Mouse (Mus musculus) megakaryocyte, embryonic 14.5 days (primary cell): ENCODE measurements around the gene Lmbr1l. TPM values are rescaled to one million over a fixed set of nuclear protein-coding genes. Genes with fewer than 3 reads are reported as not detected.

Experiments
- H3K27me3 ChIP-seq: replicated peaks from 2 replicates; pipeline ENCODE3; 2012; ENCODE audit warnings: inconsistent platforms
- H3K36me3 ChIP-seq: replicated peaks from 2 replicates; pipeline ENCODE3; 2012; ENCODE audit warnings: low read length, inconsistent platforms, mixed read lengths
- H3K4me1 ChIP-seq: 2 replicates; pipeline ENCODE4 v1.6.1; 2012; ENCODE audit warnings: inconsistent platforms
- H3K4me3 ChIP-seq: replicated peaks from 2 replicates; pipeline ENCODE3; 2012; ENCODE audit warnings: moderate library complexity, mild to moderate bottlenecking, inconsistent platforms
- H3K9me3 ChIP-seq: 2 replicates; pipeline ENCODE4 v1.6.1; 2012; ENCODE audit warnings: inconsistent platforms
- FLI1 ChIP-seq: IDR thresholded peaks from 2 replicates; pipeline ENCODE4 v1.6.1; 2012; ENCODE audit warnings: low read length, inconsistent platforms, mixed read lengths
- GATA1 ChIP-seq: IDR thresholded peaks from 3 replicates; pipeline ENCODE4 v1.6.1; 2012; ENCODE audit warnings: mixed read lengths, low read length, inconsistent platforms, borderline replicate concordance
- polyA plus RNA-seq: library from polyadenylated mRNA; stranded (reverse); fragments of >175 nt; gene quantifications from 2 replicates; pipeline ENCODE4 v1.2.3, GENCODE M21; 2012; ENCODE audit warnings: low replicate concordance; ENCODE audit not compliant: insufficient read depth

Lmbr1l gene
- polyA plus RNA-seq, 1 experiment: 4.8 TPM

DNA sequence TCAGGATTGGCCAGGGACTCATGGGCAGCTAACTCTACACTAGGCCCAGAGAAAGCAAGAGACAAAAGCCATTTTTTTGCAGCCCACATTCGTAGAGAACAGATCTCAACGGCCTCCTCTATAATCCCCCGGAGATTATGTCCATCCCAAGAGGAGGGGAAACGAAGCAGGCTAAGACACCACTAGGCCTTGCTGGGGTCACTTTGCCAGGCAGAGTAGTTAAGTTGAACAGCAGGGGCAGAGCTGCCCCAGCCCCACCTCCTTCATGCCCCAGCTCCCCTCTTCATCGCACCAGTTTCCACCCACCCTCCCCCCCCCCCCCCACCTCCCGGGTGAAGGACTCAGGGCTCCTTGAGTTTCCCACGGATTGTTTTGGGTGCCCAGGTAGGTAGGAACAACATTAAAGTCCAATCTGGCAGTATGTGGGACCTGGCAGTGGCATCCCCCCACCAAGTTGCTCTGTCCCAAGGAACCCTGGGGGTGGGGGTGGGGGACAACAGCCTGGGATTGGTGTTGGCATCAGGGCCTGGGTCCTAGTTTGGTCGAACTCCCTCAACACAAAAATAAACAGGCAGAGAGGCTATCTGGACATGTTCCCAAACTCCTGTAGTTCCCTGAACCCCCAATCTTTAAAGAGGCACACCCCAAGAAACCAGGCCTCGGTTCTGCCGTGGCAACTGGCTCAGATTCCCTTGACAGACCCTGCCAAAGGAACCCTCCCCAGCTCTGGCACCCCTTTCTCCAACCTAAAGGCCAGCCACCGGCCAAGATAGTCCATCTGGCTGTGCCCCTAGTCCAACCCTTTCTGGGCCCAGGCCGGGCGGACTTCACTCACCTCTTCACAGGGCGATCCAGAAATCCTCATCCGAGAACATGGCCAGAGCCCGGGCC is 47.6 kb downstream of the Lmbr1l start:
- Histone ChIP-seq H3K36me3 (peaks cover 30% of the 10 kb centered on the region), H3K27me3 (no peaks in the 10 kb centered on the region), H3K9me3 (no peaks in the 10 kb centered on the region), H3K4me1 (peaks cover 58% of the 10 kb centered on the region), H3K4me3 (peak overlapping the region; percentile 97)
- TF ChIP-seq FLI1: no peak
- no peak for TF ChIP-seq GATA1

DNA sequence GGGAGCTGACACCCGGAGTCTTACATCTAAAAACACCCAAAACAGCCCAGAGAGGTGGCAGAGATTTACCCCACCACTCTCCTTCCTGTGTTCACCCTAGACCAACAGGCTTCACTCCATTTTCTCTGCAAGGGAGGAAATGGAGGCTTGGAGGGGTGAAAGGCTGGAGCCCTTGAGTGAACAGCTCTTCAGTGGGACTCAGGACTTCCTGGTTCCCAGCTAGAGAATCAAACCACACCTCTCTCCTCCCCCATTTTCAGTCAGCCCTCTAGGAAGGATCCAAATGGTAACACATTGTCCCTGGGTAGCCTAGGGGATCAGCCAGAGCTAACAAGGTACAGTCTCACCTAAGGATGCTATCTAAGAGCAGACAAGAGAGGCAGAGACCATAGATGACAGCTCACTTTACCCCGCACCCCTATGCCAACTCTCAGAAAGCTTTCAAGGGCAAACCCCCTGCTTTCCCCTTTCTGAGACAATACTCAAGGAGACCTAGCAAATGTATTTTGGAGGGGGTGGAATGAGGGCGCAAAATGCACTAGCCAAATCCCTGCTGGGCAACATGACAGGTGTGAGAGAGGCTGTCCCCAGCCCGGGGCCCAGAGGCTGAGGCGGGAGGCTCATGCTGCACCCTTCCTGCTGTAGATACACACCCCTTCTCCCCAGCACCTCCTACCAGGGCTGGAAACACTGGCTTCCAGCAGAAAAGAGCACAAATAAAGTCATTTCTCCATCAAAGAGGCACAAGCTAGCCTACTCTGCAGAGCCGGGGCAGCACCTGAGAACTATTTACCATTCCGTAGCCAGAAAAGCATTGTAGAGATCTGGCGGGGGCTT is 48.5 kb downstream of the Lmbr1l start:
- Histone ChIP-seq H3K36me3 (peaks cover 38% of the 10 kb centered on the region), H3K4me3 (peak overlapping the region; percentile 97), H3K27me3 (no peaks in the 10 kb centered on the region), H3K9me3 (no peaks in the 10 kb centered on the region), H3K4me1 (peaks cover 58% of the 10 kb centered on the region)
- TF ChIP-seq FLI1 (no peak), GATA1 (no peak)

DNA sequence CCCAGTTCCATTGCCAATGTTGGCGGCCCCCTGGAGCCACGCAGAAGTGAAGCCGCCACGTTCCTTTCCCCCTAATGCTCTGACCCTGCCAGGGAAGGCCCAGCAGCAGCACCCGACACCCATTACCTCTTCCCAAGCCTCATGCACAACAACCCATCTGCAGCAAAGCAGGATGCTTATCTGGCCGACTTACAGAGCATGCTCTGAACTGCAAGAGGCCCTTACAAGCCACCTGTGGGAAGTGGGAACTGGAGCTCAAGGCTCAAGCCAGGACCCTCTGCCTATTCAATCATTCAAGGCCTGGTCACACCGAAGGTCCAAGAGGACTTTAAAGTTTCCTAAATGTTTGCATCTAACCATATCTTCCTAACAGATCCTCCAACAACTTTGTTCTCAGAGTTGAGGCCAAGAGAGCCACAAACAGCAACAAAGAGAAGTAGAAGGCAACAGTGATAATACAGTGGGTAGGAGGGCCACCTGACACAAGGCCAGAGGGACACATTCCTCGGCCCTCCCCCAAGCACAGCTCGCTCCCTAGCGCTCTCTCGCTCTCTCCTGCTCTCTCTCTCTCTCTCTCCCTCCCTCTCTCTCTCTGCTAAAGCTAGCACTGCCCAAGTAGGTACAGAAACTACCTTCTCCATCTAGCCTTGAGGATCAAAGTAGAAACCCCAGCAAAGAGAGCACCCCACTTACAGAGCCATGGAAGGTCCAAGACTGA is 49.5 kb downstream of the Lmbr1l start:
- Histone ChIP-seq H3K36me3 (peaks cover 49% of the 10 kb centered on the region), H3K4me3 (peak overlapping the region; percentile 97), H3K27me3 (no peaks in the 10 kb centered on the region), H3K4me1 (peaks cover 58% of the 10 kb centered on the region), H3K9me3 (no peaks in the 10 kb centered on the region)
- TF ChIP-seq FLI1 (no peak), GATA1 (no peak)

DNA sequence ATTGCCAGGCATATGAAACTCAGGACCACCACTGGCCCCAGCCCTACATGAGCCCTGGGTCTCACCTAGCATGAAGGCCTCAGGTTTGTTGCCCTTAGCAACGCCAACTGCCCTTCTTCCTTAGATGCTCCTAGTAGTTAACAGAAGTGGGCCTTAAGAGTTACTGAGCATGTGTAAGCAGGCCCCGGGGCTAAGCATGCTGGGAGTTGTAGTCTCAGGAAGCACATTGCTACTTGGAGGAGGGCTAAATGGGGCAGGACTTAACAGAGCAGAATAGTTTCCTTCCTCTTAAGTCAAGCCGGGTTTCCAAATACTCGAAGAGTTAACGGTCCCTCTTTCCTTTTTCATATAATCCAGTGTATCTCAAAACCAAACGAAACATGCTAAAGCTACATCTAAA is 50.7 kb downstream of the Lmbr1l start:
- no peaks in the 10 kb centered on the region for H3K9me3 ChIP-seq
- H3K4me3 ChIP-seq: peak overlapping the region; percentile 97
- TF ChIP-seq FLI1 (no peak), GATA1 (no peak)
- H3K4me1 ChIP-seq: peaks cover 50% of the 10 kb centered on the region
- H3K36me3 ChIP-seq: peaks cover 61% of the 10 kb centered on the region
- H3K27me3 ChIP-seq: no peaks in the 10 kb centered on the region

DNA sequence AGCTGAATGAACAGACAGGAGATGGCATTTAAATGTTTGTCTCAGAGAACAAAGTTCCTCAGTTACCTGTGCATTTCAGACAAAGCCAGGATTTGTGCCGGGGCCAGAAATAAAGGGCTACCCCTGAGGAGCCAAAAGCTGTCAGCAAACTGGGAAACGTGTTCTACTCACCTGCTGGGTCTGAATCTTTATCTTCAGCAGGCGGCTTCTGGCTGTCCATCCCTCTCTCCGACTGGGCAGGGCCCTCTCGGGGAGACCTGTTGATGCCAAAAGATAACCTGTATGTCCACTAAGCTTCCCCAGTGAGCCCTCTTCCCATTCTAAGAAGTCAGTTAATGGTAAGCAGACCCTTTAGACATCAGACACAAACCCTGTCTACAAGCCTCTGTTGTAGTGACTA is 51.5 kb downstream of the Lmbr1l start:
- Histone ChIP-seq H3K36me3 (peaks cover 69% of the 10 kb centered on the region), H3K9me3 (no peaks in the 10 kb centered on the region), H3K27me3 (no peaks in the 10 kb centered on the region), H3K4me3 (no peak overlapping the region), H3K4me1 (peaks cover 50% of the 10 kb centered on the region)
- no peak for TF ChIP-seq GATA1
- no peak for TF ChIP-seq FLI1

DNA sequence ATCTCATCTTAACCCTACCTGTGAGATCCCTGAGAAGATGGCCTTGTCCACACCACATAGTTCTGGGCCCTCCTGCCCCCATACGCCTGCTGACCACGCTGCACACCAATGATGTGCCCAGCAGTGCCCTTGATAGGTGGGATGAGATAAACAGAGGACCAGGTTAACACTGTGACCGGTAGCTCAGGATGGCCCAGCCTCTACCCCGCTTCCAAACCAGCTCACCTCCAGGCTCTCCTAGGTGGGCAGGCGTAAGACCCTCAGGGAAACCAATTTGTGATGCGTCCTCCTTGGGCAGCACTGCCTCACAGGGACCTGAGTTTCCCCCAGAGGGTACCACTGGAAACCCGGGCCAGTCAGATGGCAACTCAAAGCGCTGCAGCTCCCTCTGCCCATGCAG is 52.3 kb downstream of the Lmbr1l start:
- Histone ChIP-seq H3K36me3 (peaks cover 76% of the 10 kb centered on the region), H3K4me3 (peak overlapping the region; percentile 19), H3K9me3 (no peaks in the 10 kb centered on the region), H3K4me1 (peaks cover 50% of the 10 kb centered on the region), H3K27me3 (no peaks in the 10 kb centered on the region)
- TF ChIP-seq GATA1 (no peak), FLI1 (no peak)

DNA sequence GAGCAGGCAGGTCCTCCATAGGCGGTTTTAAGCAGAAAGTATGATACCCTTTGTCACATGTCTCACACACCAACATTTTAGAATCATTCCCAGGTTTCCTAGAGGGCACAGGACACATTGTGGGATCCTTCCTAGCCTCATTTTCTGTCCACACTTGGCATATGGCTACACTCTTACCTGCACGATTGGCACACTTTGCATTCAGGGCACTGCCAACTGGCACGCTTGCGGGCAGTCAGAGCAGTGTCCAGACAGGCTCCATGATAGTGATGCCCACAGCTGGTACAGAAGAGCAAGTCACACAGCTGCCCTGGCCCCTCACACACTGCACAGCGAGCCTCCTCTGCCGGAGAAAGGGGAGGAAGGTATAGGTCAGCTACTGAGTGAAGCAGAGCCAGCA is 53.1 kb downstream of the Lmbr1l start:
- no peak overlapping the region for H3K4me3 ChIP-seq
- no peak for TF ChIP-seq FLI1
- no peak for TF ChIP-seq GATA1
- no peaks in the 10 kb centered on the region for H3K9me3 ChIP-seq
- no peaks in the 10 kb centered on the region for H3K27me3 ChIP-seq
- peaks cover 51% of the 10 kb centered on the region for H3K4me1 ChIP-seq
- H3K36me3 ChIP-seq: peaks cover 85% of the 10 kb centered on the region

DNA sequence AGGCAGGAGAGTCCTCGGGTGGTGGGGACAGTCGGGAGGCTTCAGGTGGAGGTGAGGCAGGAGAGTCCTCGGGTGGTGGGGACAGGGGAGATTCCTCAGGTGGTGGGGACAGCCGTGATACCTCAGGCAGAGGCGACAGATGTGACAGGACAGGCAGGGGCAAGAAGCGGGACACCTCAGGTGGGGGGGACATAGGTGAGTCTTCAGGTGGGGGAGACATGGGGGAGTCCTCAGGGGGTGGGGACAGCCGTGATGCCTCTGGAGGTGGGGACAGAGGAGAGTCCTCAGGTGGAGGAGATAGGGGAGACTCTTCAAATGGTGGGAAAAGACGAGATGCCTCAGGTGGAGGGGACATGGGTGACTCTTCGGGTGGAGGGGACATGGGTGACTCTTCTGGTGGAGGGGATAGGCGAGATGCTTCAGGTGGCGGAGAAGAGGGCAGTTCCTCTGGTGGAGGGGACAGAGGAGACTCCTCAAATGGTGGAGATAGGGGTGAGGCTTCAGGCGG is 54.5 kb downstream of the Lmbr1l start:
- Histone ChIP-seq H3K4me3 (no peak overlapping the region), H3K27me3 (no peaks in the 10 kb centered on the region), H3K36me3 (peaks cover 95% of the 10 kb centered on the region), H3K9me3 (no peaks in the 10 kb centered on the region), H3K4me1 (peaks cover 37% of the 10 kb centered on the region)
- TF ChIP-seq FLI1: no peak
- no peak for TF ChIP-seq GATA1

DNA sequence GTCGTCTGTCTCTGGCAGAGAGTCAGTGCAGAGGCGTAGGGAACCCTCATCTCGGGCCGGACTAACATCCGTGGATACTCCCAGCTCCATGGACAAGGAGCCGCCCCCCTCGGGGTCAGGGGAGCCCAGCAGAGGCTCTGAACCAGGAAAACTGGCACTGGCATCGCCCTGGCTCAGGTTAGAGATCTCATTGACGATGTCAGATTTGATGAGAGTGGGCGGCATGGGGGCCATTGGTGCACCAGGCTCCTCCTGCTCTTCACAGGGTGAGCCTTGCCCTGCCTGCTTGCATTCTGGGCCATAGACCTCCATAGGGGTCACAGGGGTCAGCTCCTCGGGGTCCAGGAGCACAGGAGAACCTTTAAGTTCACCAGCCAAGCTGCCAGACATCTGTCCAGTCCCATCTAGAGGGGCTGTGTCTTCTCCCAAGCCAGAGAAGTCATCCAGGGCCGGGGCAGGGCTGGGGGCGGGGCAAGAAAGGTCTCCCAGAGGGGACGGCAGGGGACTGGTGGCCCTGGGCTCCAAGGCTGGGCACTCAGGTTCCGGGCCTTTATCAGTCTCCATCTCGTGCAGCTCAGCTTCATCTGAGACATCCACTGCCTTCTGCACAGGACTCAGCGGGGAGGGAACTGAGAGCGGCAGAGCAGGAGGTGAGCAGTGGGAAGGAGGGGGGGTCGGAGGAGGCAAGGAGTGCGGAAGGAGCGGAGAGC is 56.2 kb downstream of the Lmbr1l start:
- no peaks in the 10 kb centered on the region for H3K9me3 ChIP-seq
- H3K27me3 ChIP-seq: no peaks in the 10 kb centered on the region
- no peak overlapping the region for H3K4me3 ChIP-seq
- peaks cover 20% of the 10 kb centered on the region for H3K4me1 ChIP-seq
- TF ChIP-seq GATA1: no peak
- no peak for TF ChIP-seq FLI1
- H3K36me3 ChIP-seq: peaks cover 100% of the 10 kb centered on the region
